Mouse (Mus musculus): ENCODE results near the gene Anapc16.

The Anapc16 gene

DNA sequence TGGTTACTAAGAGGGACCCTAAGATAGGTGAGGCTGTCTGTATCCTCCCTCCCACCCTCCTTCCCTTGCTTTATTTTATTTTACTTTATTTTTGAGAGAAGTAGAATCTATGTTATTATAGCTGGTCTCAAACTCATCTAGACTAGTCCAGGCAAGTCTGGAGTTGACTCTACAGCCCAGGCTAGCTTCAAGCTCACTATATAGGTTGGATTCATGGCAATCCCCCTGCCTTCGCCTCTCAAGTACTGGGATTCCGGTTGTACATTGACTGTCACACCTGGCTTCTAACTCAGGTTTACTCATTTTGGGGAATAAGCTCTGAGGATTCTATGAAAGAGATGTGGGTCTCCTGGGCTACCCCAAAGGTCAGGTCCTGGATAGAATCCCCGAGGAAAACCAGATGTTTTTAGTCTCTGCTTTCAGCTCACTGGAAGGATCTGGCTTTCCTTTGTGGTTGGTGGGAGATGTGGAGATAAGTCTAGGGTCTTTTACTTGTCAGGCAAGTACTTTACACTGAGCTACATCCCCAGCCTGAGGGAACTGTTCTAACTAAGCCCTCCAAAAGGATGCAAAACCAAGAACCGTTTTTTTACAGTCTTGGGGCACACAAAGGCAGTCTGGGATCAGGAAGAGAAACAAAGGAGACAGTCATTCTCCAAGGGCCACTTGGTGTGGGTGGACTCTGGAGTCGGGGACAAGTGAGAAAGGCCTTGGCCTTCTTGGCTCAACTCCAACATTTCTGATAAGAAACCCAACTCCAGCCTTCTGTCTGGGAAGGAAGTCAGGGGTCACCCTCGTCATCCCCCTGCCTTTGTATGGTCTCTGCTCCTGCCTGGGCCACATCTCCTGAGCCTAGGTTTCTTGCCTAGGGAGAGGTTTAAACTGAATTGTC lies 54.3 kb downstream of the Anapc16 start:
- no peak for DNase-seq (ENCODE audit: low spot score)

DNA sequence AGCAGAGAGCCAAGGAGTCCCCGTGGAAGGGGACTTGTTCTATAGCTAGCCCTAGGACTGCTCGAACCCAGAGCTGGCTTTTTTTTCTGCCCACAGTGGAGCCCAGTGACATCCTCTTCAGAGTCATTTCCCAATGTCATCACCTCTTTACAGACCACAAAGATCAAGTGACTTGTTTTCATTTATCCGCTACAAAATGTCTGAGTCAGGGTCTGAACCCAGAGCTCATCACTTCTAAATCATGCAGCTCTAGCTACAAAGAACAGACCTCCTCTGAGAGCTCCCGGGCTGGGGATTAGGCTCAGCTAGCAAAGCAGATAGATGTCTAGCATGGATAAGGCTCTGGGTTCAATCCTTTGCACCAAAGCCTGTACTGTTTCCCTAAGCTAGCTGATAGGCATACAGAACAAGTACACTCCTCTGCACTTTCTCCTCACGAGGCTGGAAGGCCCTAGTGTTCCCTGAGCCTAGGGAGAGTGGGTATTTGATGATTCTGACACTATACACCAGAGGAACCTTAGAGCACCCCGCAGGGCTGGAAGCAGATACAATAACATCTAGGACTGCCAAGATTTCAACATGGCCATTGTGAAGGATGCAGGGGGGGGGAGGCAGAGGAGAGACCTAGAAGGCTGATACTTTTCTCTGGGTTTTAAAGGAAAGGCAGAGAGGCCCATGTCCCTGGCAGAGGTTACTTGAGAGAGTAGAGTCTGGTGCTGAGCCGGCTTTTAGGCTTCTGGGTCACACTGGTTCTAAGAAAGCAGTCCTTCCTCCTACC lies 55.5 kb downstream of the Anapc16 start:
- no peak for DNase-seq (ENCODE audit: low spot score)

DNA sequence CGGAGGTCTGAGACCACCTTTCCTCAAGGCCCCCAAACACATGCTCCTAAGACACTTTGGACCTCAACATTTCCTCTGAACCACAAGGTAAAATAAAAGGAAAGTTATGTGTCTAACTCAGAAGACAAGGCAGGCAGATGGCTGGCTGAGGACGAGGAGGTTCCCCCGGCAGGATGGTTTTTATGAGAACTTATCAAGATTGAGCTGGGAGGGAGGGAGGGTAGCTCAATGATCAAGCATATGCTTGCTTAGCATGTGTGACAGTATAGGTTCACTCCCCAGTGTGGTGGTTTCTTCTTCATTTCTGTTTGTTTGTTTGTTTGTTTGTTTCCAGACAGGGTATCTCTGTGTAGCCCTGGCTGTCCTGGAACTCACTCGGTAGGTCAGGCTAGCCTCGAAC lies 56.6 kb downstream of the Anapc16 start:
- DNase-seq (ENCODE audit: low spot score), result no peak

DNA sequence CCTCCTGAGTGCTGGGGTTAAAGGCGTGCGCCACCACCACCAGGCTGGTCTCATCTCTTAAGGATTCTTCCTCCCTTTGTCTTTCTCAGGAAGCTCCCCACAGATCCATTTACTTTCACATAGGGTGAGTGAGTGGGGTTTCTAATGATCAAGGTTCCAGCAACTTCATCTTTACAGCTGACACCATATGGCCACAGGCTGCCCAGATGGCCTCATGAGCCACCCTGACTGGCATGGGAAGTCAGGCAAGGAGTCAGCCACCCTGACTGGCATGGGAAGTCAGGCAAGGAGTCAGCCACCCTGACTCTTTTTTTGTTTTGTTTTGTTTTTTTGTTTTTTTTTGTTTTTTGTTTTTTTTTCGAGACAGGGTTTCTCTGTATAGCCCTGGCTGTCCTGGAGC lies 57.5 kb downstream of the Anapc16 start:
- no peak for DNase-seq (ENCODE audit: low spot score)

DNA sequence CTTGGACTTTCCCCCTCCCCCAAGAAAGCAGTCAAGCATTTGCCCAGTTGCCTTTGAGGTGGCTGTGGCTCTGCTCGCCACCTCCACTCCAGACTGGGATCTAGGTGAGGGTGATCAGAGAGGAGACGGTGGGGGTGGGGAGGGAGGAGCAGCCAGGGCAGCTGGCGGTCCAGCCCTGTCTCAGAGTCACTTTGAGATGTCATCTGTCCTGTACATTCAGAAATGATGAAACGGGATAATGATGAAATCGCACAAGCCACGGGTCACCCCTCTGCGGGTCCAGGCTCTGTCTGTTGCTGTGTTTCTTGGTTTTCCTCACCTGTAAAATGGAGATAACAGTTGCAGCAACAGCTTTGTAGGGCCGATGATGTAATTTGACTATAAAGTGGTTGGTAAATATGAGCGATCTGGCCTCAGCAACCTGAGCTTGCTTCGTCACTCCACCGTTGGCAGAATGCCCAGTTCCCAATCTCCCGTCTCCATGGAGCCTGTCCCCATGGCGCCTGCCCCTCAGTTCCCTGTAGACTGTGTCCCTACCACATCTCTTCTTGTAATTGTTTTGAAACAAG lies 59.4 kb downstream of the Anapc16 start:
- no peak for DNase-seq (ENCODE audit: low spot score)

DNA sequence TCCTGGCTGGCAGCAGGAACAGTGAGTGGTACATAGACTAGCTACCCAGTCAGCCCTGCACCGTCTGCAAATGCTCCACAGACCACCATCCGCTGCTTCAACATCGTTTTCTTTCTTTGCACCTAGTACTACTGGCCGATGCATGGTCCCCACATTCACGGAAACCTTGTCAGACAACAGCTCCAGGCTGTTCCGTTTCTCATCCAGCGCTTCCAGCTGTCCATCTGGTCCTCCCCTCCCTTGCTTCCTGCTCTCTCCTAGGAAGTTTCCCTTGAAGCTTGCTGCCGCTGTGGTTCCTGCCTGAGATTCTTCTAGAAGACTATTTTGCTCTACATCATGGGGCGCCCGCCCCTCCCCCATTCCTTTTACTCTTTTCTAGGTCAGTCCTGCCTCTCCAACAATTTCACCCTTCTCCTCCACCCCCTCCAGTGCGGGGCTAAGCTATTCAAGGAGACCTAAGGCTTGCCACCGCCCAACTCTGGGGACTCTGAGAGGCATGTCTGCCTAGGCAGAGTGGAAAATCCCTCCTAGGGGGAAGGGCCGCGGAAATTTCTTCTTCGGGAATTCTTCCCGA lies 60.0 kb downstream of the Anapc16 start:
- no peak for DNase-seq (ENCODE audit: low spot score)

DNA sequence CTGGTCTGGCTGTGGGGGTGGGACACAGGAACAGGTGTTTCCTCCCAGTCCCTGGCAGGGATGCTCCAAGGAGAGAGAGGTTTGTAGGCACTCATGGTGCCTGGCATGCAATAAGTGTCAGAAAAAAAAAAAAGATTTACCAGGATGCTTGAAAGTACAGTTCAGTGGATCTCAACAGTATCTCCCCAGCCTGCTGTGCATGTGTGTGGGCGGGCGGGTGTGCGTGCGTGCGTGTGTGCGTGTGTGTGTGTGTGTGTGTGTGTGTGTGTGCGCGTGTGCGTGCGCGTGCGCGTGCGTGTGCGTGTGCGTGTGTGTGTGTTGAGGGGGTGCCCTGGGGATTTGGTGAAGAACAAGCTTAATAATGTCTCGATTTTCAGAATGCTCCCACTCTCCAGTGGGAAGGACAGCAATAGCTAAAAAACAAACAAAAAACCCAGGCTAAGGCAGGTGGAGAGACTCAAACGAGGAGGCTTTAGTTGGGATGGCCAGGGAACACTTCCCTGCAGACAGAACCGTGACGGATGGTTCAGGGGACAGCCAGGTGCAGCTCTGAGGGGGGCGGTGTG lies 60.6 kb downstream of the Anapc16 start:
- no peak for DNase-seq (ENCODE audit: low spot score)

DNA sequence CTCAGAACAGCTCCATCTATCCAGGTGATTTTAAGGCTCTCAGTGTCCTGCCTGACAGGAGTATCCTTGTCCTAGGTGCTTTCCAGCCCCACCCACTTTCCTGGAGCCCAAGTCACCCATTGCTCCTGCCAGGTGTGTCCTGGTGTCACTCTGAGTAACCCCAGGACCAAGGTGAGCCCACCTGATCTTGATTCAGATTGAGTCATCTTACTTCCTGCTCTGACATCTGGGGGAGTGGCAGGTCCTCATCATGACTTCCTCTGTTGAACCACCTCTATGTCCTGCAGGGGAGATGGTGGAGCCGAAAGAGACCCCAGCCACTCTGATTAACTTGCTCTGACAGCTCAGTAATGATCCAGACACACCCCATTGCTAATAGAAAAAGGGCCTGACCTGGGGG lies 63.9 kb downstream of the Anapc16 start:
- DNase-seq (ENCODE audit: low spot score), result no peak

DNA sequence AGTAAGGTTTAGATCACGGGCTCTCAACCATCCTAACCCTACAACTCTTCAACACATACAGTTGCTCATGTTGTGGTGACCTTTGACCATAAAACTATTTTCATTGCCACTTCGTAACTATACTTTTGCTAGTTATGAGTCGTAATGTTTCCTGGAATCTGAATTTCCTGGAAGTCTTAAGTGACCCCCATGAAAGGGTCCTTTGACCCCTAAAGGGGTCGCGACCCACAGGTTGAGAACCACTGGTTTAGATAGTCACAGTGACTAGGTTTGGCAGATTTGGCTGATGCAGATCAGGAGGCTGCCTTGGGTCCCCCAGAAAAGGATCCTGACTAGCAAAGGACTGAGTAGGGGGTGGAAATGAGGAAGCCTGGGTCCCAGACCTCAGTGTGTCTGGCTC lies 64.3 kb downstream of the Anapc16 start:
- no peak for DNase-seq (ENCODE audit: low spot score)

Measured in urinary bladder, postnatal 10 days (tissue).